Mouse (Mus musculus) brain, embryonic 14.5 days (tissue): ENCODE measurements around the gene Tomm40l.

ENCODE experiments used
- CTCF ChIP-seq: fragments of 200-500 bp; IDR thresholded peaks from 2 replicates; pipeline ENCODE4 v1.5.1; 2012; ENCODE audit warnings: inconsistent platforms, mild to moderate bottlenecking, moderate library complexity, borderline replicate concordance; ENCODE audit not compliant: insufficient read depth, insufficient read length; ENCODE audit errors: extremely low read depth
- POLR2A ChIP-seq: fragments of 200-500 bp; IDR thresholded peaks from 2 replicates; pipeline ENCODE4 v1.6.1; 2012; ENCODE audit warnings: mild to moderate bottlenecking, inconsistent platforms, borderline replicate concordance; ENCODE audit not compliant: poor library complexity, insufficient read depth, insufficient read length, severe bottlenecking; ENCODE audit errors: extremely low read depth

DNA sequence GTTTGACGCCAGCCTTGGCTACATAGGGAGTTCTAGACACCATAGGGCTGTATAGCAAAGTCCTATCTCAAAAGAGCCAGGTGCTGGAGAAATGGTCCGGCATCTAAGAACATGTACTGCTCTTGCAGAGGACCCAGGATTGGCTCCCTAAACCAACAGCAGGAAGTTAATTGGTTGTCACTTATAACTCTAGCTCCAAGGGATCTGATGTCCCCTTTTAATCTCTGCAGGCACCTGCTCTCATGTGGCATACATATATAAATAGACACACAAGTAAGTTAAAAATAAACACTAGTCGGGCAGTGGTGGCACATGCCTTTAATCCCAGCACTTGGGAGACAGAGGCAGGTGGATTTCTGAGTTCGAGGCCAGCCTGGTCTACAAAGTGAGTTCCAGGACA is 13.5 kb upstream of the Tomm40l start:
- TF ChIP-seq POLR2A, result no peak
- no peak for TF ChIP-seq CTCF
